Mouse (Mus musculus): Measurements from ENCODE around the gene Xpnpep1. TPM values are rescaled to one million over a fixed set of nuclear protein-coding genes. Genes with fewer than 3 reads are reported as not detected.

Gene Xpnpep1
- polyA plus RNA-seq (2017; shearing (Covaris generic)): 67.7 TPM

DNA sequence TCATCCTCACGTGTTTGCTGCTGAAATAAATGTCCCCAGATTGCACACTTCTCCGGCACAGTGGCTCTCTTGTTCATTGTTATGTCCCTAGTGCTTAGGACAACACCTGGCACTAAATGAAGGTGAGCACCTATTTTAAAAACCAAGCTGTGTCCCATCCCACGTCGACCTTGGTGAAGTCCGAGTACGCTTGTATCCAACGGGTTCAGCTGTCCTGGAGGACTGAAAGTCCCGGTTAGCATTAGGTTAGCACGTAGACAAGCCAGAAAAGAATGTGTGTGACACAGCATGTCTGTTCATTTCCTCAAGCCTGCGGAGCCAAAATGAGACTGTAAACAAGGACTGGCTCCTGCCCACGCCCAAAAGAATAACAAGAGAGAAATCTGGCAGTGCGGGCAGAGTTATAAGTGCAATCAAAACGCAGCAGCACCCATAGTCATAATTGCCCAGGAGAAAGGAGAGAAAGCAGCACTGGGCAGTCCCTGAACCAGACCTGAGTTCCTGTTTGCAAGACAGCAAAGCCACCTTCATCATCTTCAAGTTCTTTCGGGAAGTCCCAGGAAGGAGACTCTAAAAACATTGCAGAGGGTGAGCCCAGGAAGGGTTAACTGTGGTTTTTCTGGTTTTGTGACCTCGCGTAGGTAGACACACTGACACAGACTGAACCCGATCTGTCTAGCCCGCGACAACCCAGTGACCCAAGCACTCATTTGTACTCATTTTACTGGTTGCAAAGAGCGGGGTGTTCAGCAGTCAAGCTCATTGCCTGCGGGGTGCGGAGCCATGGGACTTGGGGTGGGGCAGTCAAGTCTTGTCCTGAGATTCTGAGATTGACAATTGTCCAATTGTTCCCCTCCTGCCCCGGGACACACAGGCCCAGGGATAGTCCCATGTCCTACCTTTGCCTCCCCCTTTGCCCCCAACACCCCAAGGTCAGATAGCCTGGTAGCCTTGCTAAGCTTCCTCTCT is at the start of gene Xpnpep1:
Gene Xpnpep1, minus strand, starts transcription at position 51 of the 969 bp plus-strand sequence.

Other genes starting within 250 kb of the Xpnpep1 start
- gene Add3, start 100.2 kb upstream of the Xpnpep1 start, polyA plus RNA-seq (2017; shearing (Covaris generic)): 241 TPM